Mouse (Mus musculus) thymus, postnatal 36 days (tissue): ENCODE results near the gene Midn.
A peak's percentile ranks its signal among the peaks of the same experiment; 100 is the strongest.

ENCODE experiments used
- DNase-seq, 2 experiments: peaks; one replicate each; pipeline ENCODE4 v3.0.0; 2022; ENCODE audit warnings: mixed read lengths in 2 of 2

The Midn gene

GRCm38 (mm10) chr10:80172527-80173292, 24.6 kb downstream of the Midn start, which contains the start of gene 1600002K03Rik:
1600002K03Rik (plus strand) TSS chr10:80172944.
- DNase-seq, result peak; percentile 88 to 89

- DNase-seq, result no peak
Observed at GRCm38 (mm10) chr10:80173358-80173757, 25.3 kb downstream of the Midn start.

GRCm38 (mm10) chr10:80173955-80174640, 26.0 kb downstream of the Midn start:
- DNase-seq, result no peak

GRCm38 (mm10) chr10:80174705-80175104, 26.6 kb downstream of the Midn start:
- peak; percentile 49 to 61 for DNase-seq

GRCm38 (mm10) chr10:80175536-80176269, 27.6 kb downstream of the Midn start:
- no peak for DNase-seq

- DNase-seq, result no peak
Observed at GRCm38 (mm10) chr10:80176270-80176834, 28.3 kb downstream of the Midn start.

GRCm38 (mm10) chr10:80177441-80178279, 29.6 kb downstream of the Midn start:
- DNase-seq, result no peak

- peak in 1 of 2 experiments; percentile 52 for DNase-seq
Observed at GRCm38 (mm10) chr10:80179068-80180051, 31.3 kb downstream of the Midn start, which contains the start of gene Efna2. Efna2 (plus strand) TSS chr10:80179482.

- DNase-seq, result no peak
Observed at GRCm38 (mm10) chr10:80180288-80180687, 32.2 kb downstream of the Midn start.

- no peak for DNase-seq
Observed at GRCm38 (mm10) chr10:80180823-80181222, 32.8 kb downstream of the Midn start.

- DNase-seq, result no peak
Observed at GRCm38 (mm10) chr10:80182547-80182946, 34.5 kb downstream of the Midn start.

GRCm38 (mm10) chr10:80186649-80187048, 38.6 kb downstream of the Midn start:
- no peak for DNase-seq

- DNase-seq, result no peak
Observed at GRCm38 (mm10) chr10:80187739-80188138, 39.7 kb downstream of the Midn start.

GRCm38 (mm10) chr10:80188453-80189024, 40.5 kb downstream of the Midn start:
- DNase-seq, result no peak

GRCm38 (mm10) chr10:80189999-80190398, 41.9 kb downstream of the Midn start:
- no peak for DNase-seq

- DNase-seq, result no peak
Observed at GRCm38 (mm10) chr10:80190491-80191051, 42.5 kb downstream of the Midn start.

- no peak for DNase-seq
Observed at GRCm38 (mm10) chr10:80193976-80194375, 45.9 kb downstream of the Midn start.

GRCm38 (mm10) chr10:80194441-80194840, 46.4 kb downstream of the Midn start:
- no peak for DNase-seq

- DNase-seq, result no peak
Observed at GRCm38 (mm10) chr10:80196167-80196566, 48.1 kb downstream of the Midn start.
